Mouse (Mus musculus) adrenal gland, postnatal 10 days (tissue): ENCODE data around the gene Hnrnpdl. TPM values are rescaled to one million over a fixed set of nuclear protein-coding genes. Genes with fewer than 3 reads are reported as not detected.

Experiments used
- DNase-seq: peaks from one replicate; pipeline ENCODE4 v3.0.0; 2021; ENCODE audit warnings: mixed read lengths
- total RNA-seq, 2 experiments: library from RNA; stranded (reverse); gene quantifications; 2 replicates each; pipeline ENCODE4 v1.2.3; 2021

The Hnrnpdl gene
- total RNA-seq, 2 experiments from 2014 or later, result 96.1 to 145 TPM

- no peak for DNase-seq
These were observed 7.7 kb upstream of the Hnrnpdl start for GRCm38 (mm10) chr5:100047143-100047640.

DNA sequence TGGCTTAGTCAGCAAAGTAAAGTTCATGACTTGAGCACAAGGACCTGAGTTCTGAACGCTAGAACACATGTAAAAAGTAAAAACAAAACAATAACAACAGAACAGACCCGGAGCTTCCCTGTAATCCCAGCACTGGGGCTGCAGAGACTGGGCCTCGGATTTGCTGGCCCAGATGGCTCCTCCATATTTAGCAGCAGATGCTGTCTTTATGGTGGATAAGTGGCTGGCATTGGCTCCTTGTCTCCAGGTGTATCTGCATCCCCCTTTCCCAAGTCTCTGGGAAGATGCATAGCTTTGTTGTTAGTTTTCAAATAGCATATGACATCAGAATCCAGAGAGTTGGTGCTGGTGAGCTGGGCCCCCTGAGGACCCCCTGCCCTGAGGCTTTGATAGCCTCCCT, 6.6 kb upstream of the Hnrnpdl start:
- DNase-seq, result no peak

DNA sequence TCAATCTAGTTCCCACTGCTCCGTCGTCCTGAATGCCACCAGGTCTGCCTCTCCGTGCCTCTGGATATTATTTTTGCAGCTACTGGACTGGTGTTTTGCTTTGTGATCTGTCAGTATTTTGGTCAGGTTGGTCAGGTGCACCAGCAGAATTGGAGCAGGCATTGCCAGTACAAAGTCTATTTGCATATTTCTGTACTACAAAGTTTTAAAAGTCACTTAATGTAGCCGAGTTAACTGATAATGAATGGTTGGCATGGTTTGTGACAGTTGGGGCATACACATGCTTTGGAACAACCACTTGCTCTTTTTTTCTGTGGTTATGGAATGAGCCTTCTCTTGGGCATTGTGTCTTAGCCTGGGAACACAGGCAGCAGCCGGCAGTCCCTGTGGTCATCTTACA, 5.2 kb upstream of the Hnrnpdl start:
- no peak for DNase-seq

DNA sequence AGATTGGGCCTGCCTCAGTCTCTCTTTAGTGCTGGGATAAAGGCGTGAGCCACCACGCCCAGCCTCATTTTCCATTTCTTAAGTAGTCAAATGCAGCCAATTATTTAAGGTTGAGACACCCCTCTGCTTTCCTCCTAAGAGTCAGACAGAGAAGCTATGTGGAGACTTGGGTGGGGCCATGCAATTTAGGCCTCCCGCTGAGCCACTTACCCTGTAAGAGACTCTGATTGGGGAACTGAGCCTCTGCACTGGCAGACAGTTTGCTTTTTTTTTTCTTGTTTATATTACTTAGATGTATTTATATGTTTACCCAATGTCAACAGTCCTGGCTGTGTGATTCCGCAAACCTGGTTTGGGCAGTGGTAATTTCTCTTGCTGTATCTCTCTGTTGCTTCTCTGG, 4.6 kb upstream of the Hnrnpdl start:
- no peak for DNase-seq

- peak; percentile 84 for DNase-seq
These were observed 3.9 kb upstream of the Hnrnpdl start for GRCm38 (mm10) chr5:100043361-100043760.

GRCm38 (mm10) chr5:100042467-100042866, 3.0 kb upstream of the Hnrnpdl start:
- DNase-seq, result no peak

- DNase-seq, result no peak
These were observed 1.8 kb upstream of the Hnrnpdl start for GRCm38 (mm10) chr5:100041272-100041671.

GRCm38 (mm10) chr5:100040281-100040784, 869 bp upstream of the Hnrnpdl start:
- peak; percentile 45 for DNase-seq

GRCm38 (mm10) chr5:100038714-100039601, 506 bp downstream of the Hnrnpdl start:
- peak; percentile 99 for DNase-seq

DNA sequence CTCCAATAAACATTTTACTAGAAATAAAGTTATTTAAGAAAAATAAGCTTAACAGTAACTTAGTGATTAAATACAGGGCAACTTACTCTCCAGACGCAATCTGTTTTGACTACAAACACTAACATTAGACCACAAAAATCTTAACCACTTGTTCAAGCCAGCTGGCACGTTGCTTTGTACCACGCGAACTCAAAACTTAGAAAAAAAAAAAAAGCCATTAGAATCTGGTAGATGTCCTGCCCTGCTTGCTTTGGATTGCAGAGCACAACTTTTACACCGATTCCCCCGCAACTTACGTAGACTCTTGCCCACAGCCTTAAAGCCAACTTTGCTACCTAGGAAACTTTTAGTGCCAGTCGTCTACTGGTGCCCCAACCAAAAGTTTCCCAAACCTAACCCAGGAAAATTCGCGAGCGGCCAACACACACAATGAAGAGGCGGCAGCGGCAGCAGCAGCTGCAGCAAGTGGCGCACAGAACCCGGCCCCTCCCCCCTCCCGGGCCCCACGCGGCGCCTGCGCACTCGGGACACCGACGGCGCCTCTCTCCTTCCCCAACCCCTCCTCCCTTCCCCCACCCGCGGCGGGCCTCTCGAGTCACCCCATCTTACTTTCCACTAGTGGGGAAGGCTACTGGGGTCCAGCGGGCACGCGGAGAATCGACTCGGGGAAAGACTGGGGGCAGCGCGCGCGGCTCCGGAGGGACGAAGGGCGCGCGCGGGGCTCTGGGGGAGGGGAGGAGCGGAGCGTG, 1.3 kb downstream of the Hnrnpdl start:
- peak; percentile 98 for DNase-seq

- no peak for DNase-seq
These were observed 2.8 kb downstream of the Hnrnpdl start for GRCm38 (mm10) chr5:100036681-100037080.

DNA sequence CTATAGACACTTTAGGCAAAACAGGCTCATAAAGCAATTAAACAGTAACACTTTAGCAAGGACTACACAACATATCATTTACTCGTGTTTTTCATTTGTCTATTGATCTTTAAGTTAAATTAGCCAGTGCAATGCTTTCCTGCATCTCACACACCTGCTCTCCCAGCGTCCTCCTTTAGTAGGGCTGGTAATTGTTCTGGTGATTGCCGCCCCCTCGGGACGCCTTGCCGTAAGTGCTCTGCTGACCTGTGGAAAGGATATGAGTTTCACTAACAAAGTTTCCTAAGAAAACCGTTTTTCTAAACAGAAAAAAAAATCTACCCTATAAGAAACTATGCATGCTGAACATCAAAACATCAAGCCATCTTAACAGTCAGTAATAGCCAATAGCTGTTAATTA, 3.5 kb downstream of the Hnrnpdl start:
- DNase-seq, result no peak

GRCm38 (mm10) chr5:100032646-100033045, 6.8 kb downstream of the Hnrnpdl start:
- no peak for DNase-seq

DNA sequence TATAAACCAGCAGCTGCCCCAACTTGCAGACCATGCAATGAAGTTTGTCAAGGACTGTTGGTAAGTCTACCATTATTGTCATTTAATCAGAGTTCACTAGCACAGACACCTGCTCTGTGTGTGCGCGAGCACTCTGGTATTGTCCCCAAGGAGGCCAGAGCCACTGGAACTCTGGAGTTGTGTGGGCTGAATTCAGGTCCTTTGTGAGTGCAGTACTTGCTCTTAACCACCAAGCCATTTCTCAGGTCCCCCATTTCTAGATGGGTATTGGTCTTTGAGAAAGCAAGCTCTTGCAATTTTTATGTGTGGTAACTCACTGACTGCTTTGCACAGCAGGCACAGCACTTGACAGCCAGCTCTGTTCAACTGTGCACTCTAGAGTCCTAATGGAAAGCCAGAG, 7.4 kb downstream of the Hnrnpdl start:
- DNase-seq, result no peak

DNA sequence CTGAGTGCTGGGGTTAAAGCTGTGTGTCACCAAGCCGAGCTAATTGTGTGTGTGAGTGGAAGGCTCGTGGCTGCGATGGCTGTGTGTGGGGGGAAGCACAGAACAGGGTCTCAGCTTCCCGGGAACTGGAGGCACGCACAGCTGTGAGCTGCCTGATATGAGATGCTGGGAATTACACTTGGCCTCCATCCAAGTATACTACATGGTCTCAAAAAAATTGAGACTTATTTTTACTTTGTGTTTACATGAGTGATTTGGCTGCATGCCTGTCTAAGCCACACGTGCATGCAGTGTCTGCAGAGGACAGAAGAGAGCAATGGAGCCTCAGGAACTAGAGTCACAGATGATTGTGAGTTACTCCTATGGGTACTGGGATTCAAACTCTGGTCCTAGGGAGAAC, 9.4 kb downstream of the Hnrnpdl start:
- DNase-seq, result no peak

DNA sequence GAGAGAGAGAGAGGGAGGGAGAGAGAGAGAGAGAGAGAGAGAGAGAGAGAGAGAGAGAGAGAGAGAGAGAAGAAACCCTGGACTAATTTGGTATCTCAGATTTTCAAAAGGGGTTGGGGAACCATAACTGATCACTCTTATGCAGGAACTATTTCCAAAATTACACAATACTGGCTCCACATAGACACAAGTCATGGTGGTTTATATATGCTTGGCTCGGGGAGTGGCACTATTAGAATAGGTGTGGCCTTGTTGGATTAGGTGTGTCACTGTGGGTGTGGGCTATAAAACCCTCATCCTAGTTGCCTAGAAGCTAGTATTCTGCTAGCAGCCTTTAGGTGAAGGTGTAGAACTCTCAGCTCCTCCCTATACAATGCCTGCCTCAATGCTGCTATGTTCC, 14.6 kb downstream of the Hnrnpdl start:
- no peak for DNase-seq

DNA sequence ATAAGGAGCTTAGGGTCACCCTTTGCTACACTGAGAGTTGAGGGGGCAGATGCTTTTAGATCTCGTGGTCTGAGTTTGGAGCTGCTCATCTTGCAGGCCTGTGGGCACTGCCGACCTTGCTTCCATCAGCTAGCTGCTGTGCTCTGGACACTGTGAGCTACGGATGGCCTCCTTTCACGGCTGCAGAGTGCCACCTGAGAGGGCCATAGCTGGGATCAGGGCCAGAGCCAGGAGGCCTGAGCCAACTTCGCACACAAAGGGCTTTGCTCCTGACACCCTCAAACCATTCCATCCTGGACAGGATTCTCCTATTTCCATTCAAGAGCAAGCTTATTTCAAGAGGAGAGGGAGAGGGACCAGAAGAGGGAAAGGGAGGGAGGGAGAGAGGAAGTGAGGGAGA, 15.1 kb downstream of the Hnrnpdl start:
- no peak for DNase-seq

DNA sequence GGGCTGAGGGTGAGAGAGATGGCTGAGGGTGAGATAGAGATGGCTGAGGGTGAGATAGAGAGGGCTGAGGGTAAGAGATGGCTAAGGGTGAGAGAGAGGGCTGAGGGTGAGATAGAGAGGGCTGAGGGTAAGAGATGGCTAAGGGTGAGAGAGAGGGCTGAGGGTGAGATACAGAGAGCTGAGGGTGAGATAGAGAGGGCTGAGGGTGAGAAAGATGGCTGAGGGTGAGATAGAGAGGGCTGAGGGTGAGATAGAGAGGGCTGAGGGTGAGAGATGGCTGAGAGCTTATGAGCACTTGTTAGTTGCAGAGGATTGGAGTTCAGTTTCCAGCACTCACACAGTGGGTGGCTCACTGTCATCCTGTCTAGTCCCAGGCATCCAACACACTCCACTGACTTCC, 19.4 kb downstream of the Hnrnpdl start:
- DNase-seq, result no peak

- DNase-seq, result no peak
These were observed 26.9 kb downstream of the Hnrnpdl start for GRCm38 (mm10) chr5:100012599-100012998.

- no peak for DNase-seq
These were observed 31.0 kb downstream of the Hnrnpdl start for GRCm38 (mm10) chr5:100008485-100008884.

DNA sequence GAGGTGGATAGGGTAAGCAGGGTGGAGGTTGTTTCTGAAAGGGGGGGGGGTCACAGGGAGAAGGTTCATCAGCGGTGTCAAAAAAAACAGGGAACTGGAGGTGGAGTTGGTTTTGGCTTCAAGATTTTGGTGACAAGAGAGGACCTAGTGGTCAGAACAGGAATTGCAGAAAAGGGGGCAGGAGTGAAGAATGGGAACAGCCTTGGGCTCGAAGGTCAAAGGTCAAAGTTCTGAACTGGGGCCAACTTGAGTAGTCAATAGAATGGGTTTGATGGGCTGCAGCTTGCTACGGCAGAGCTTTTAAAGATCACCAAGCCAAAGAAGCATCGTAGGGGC, 32.5 kb downstream of the Hnrnpdl start:
- DNase-seq, result no peak

- no peak for DNase-seq
These were observed 33.0 kb downstream of the Hnrnpdl start for GRCm38 (mm10) chr5:100006324-100007039.

DNA sequence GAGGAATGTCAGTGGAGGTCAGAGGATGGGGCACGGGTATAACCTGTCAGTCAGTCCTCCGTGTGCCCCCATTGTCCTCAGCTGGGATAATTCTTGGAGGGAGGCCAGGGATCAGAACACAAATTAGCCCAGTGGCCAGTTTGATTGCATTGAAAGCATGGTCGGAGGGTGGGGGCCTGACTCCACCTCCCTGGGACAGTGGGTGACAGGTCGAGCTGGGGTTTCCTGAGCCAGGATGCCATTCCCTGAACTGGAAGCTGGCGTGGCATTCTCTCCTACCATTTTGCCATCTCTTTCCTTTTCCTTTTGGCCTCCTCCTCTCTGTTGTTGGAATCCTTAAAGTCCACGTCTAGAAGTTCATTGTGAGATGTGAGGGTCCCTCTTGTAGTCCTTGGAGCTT, 33.6 kb downstream of the Hnrnpdl start:
- no peak for DNase-seq
